Mouse (Mus musculus) erythroblast, embryonic 14.5 days (primary cell): Measurements from ENCODE around the gene Dhx32. TPM values are rescaled to one million over a fixed set of nuclear protein-coding genes. Genes with fewer than 3 reads are reported as not detected.

Source experiments
- H3K27me3 ChIP-seq: 2 replicates; pipeline ENCODE4 v1.6.1; 2012; ENCODE audit warnings: inconsistent platforms; ENCODE audit not compliant: control insufficient read depth
- H3K36me3 ChIP-seq: 2 replicates; pipeline ENCODE4 v1.6.1; 2012; ENCODE audit warnings: mild to moderate bottlenecking, inconsistent platforms; ENCODE audit not compliant: control insufficient read depth
- H3K4me1 ChIP-seq: 2 replicates; pipeline ENCODE4 v1.6.1; 2012; ENCODE audit warnings: inconsistent platforms; ENCODE audit not compliant: control insufficient read depth
- H3K4me3 ChIP-seq: replicated peaks from 2 replicates; pipeline ENCODE3; 2012; ENCODE audit warnings: moderate library complexity, mild to moderate bottlenecking, inconsistent platforms
- H3K9me3 ChIP-seq: 2 replicates; pipeline ENCODE4 v1.6.1; 2012; ENCODE audit warnings: low read length, inconsistent platforms, mixed read lengths; ENCODE audit not compliant: control insufficient read depth
- GATA1 ChIP-seq: IDR thresholded peaks from 2 replicates; pipeline ENCODE4 v1.6.1; 2012; ENCODE audit warnings: low read length, inconsistent platforms, mixed read lengths
- TAL1 ChIP-seq: IDR thresholded peaks from 3 replicates; pipeline ENCODE4 v1.6.1; 2012; ENCODE audit warnings: low read length, inconsistent platforms, mixed read lengths
- polyA plus RNA-seq: library from polyadenylated mRNA; stranded (reverse); fragments of >175 nt; gene quantifications from 2 replicates; pipeline ENCODE4 v1.2.3, GENCODE M21; 2012

Gene Dhx32
- 0.74 and 1.1 TPM in 2 replicates for polyA plus RNA-seq

DNA sequence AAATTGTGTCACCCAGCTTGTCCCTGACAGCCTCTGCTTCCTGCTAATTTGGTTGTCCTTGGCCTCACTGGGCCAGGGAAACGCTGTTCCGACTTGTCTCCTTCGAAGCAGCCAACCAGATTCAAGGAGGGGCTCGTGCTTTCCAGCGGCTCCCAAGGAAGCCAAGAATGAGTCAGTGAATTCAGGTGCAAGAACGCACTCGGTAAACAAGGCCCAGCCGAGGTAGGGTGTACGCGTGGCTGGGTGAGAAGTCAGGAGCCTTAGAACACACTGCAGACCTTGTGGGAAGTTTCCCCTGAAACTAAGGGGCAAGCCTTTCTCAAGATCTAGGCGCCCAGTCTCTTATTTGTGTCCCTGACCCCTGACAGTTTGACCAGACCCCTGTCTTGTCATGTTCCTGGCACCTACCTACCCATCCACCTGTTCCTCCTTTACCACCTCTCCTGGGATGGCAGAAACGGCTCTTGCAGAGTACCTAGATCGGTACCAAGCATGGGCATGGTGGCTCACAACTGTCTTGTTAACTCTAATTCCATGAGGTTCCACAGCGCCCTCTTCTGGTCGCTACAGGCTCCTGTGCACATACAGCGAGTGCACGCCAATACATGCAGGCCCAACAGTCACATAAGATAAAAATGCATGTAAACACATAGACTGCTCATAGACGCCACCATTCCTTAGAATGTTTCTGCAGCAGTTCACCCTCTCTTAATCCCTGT is at the start of gene Dhx32:
Gene Dhx32, minus strand, starts transcription at position 10 of the 719 bp plus-strand sequence.
- no peak for TF ChIP-seq GATA1
- no peak for TF ChIP-seq TAL1
- no peaks in the 10 kb centered on the region for H3K36me3 ChIP-seq
- H3K27me3 ChIP-seq: no peaks in the 10 kb centered on the region
- peak within 1 kb of the TSS; percentile 47 for H3K4me3 ChIP-seq
- H3K9me3 ChIP-seq: peaks cover 14% of the 10 kb centered on the region
- H3K4me1 ChIP-seq: peaks cover 23% of the 10 kb centered on the region

DNA sequence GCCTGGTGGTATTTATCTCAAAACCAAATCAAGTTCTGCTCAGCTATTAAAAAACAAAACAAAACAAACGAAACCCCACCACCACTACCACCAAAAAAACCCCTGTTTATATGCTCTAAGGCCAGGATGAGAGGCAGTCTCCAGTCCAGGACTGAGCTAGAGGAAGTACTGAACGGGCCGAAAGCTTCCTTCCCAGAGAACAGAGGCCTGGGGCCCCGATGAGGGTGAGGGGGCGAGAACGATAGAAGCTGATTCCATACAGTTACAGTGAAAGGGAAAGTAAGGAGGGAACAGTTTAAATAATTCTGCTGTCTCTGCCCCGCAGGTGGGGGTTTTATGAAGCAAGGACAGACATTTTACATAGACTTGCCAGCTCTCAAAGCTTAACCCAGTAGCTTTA is 47.1 kb upstream of the Dhx32 start:
- H3K9me3 ChIP-seq: no peaks in the 10 kb centered on the region
- H3K4me1 ChIP-seq: peaks cover 3% of the 10 kb centered on the region
- no peaks in the 10 kb centered on the region for H3K27me3 ChIP-seq
- H3K4me3 ChIP-seq: no peak overlapping the region
- TF ChIP-seq TAL1 (no peak), GATA1 (no peak)
- H3K36me3 ChIP-seq: no peaks in the 10 kb centered on the region

DNA sequence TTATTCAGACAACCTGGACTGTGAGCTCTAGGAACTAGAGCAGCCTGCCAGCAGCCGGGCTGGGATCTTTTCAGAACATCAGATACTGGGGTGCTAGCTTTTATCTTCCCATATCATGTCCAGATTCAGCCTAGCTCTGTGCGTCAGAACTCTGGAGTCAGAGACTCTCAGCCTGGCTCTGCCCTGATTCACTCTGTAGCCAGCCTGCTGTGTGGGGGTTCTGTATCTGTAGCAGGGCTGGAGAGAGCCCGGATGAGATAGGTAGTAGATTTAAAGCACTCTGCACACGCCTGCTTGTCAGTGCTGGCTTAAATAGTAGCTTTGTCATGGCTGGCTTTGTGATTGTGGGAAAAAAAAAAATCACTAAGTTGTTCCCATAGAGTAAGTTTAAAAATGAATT is 46.0 kb upstream of the Dhx32 start:
- peaks cover 3% of the 10 kb centered on the region; the same call in 1 of the 2 replicates for H3K9me3 ChIP-seq
- peaks cover 3% of the 10 kb centered on the region for H3K4me1 ChIP-seq
- H3K36me3 ChIP-seq: no peaks in the 10 kb centered on the region
- H3K27me3 ChIP-seq: no peaks in the 10 kb centered on the region
- H3K4me3 ChIP-seq: no peak overlapping the region
- TF ChIP-seq GATA1: no peak
- no peak for TF ChIP-seq TAL1

DNA sequence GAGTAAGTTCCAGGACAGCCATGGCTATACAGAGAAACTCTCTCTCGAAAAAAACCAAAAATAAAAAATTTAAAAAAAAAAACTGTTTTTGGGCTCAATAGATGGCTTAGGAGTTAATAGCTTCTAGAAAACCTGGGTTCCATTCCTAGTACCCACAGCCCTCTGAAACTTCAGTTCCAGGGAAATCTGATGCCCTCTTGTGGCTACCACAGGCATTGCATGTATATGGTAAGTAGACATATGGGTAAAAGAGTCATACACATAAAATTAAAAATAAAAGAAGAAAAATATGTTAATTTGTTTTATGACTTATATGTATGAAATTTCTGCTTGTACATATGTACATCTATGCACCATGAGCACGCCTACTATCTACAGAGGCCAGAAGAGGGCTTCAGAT is 42.1 kb upstream of the Dhx32 start:
- Histone ChIP-seq H3K27me3 (no peaks in the 10 kb centered on the region), H3K4me3 (no peak overlapping the region), H3K36me3 (no peaks in the 10 kb centered on the region), H3K4me1 (peaks cover 3% of the 10 kb centered on the region), H3K9me3 (peaks cover 3% of the 10 kb centered on the region; the same call in 1 of the 2 replicates)
- no peak for TF ChIP-seq GATA1
- TF ChIP-seq TAL1: no peak

DNA sequence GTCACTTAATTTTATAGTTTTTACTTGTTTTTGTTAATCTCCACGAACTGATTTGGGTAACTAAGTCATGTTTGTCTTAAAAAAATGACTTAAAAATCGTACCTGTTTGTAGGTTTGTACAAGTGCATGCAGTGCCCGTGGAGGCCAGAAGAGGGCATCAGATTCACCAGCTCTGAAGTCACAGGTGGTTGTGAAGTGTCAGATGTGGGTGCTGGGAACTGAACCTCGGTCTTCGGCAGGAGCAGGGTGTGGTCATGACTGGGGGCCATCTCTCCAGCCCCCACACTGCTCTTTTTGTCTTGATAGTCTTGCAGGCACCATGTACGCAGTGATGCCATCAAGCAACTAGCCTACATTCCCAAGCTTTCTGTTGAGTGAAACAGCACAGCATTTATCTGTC is 41.2 kb upstream of the Dhx32 start:
- Histone ChIP-seq H3K4me1 (peaks cover 3% of the 10 kb centered on the region), H3K4me3 (no peak overlapping the region), H3K36me3 (no peaks in the 10 kb centered on the region), H3K9me3 (peaks cover 3% of the 10 kb centered on the region; the same call in 1 of the 2 replicates), H3K27me3 (no peaks in the 10 kb centered on the region)
- TF ChIP-seq GATA1 (no peak), TAL1 (no peak)

DNA sequence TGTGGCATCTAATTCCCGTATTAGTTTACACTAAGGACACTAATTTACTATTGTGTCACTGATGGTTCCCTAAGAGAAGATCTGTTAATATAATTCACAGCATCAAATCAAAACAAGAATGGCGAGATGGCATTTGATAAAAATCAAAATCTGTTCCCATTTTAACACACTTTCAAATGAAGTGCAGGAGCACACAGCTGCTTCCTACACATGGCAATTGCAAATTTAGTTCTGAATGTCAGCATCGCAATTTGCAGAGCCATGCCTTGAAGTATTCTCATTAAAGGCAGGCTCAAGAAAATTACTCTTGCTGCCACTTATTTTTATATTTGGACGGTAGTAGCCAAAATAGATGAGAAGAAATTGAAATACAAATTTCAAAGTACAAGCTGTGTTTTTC is 30.8 kb upstream of the Dhx32 start:
- Histone ChIP-seq H3K27me3 (no peaks in the 10 kb centered on the region), H3K36me3 (no peaks in the 10 kb centered on the region), H3K9me3 (peaks cover 2% of the 10 kb centered on the region; the same call in 1 of the 2 replicates), H3K4me3 (no peak overlapping the region), H3K4me1 (no peaks in the 10 kb centered on the region)
- TF ChIP-seq GATA1 (no peak), TAL1 (no peak)

DNA sequence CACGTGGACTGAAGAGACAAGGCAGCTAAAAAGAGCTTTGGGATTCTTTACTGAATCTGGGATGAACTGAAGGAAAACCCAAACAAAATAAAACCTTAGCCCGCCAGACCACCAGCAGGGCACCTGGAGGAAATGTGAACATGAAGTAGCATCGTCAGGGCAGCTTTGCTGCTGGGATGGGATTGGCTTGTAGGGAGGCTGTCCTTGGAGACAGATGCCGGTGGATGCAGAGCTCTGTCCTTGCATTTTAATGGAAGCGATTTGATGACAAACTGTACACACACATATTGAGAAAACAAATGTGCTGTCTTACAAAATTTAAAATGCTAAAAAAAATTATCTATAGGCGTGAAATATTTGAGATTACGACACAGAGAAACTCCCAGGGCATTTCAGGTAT is 30.4 kb upstream of the Dhx32 start:
- Histone ChIP-seq H3K4me1 (no peaks in the 10 kb centered on the region), H3K4me3 (no peak overlapping the region), H3K36me3 (no peaks in the 10 kb centered on the region), H3K27me3 (no peaks in the 10 kb centered on the region), H3K9me3 (peaks cover 2% of the 10 kb centered on the region; the same call in 1 of the 2 replicates)
- TF ChIP-seq GATA1 (no peak), TAL1 (no peak)

DNA sequence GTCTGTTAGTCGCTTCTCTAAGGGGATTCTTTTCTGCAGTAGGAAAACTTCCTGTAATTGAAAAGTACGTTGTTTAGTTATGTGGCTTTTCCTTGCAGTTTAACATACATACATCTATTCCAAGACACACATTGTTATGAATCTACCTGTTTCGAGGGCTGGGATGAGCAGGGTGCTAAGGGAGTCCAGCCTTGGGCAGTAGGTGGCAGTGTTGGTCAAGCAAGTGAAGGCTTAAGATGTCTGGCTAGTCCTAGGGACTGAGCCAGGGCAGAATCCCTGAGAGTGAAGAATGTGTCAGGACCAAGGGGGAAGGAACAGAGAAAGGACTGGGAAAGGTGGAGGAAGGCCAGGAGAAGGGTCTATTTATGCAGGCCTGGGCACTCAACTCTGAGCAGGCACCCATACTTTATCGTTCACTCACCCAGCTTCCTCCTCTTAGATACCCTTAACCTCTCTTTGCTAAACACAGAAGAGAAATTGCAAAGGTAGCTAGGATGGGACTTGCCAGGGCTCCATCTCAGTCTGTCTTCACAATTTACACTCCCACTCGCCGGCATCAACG is 23.2 kb upstream of the Dhx32 start:
- no peaks in the 10 kb centered on the region for H3K4me1 ChIP-seq
- no peak overlapping the region for H3K4me3 ChIP-seq
- no peaks in the 10 kb centered on the region; the same call in 1 of the 2 replicates for H3K27me3 ChIP-seq
- H3K36me3 ChIP-seq: no peaks in the 10 kb centered on the region
- no peak for TF ChIP-seq GATA1
- no peak for TF ChIP-seq TAL1
- no peaks in the 10 kb centered on the region for H3K9me3 ChIP-seq

DNA sequence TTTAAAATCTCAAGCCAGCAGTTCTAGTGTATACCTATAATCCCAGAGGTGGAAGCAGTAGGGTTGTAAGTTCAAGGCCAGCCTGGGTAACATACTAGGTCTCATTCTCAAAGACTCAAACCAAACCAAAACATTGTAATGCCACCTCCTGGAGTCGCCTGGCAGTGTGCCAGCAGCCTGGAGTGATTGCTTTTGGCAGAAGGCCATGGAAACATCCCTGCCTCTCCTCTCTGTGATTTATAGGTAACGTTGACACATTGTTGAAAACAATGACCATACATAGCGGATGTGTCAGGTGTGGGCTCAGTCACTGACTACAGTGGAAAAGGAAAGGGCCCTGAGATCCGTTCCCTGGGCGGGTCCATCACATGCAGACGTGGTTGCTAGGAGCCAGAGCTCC is 19.3 kb upstream of the Dhx32 start:
- Histone ChIP-seq H3K27me3 (no peaks in the 10 kb centered on the region; the same call in 1 of the 2 replicates), H3K4me3 (no peak overlapping the region), H3K4me1 (no peaks in the 10 kb centered on the region), H3K36me3 (no peaks in the 10 kb centered on the region), H3K9me3 (no peaks in the 10 kb centered on the region)
- no peak for TF ChIP-seq TAL1
- TF ChIP-seq GATA1: no peak

DNA sequence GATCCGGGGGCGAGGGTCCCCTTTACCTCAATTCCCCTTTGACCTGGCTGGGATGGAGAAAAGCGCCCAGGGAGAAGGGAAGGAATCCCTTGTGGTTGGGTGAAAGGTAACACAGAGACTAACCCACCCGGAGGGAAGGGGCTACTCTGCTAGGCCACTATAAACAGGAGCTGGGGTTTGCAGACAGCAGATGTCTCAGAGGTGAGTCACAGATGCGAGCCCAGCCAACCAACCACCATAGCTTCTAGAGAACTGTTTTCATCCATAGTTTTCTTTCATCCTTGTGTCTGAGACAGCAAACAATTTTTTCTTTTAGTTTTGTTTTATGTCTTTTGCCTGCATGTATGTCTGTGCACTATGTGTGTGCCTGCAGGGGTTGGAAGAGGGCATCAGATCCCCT is 17.4 kb upstream of the Dhx32 start:
- no peaks in the 10 kb centered on the region for H3K4me1 ChIP-seq
- TF ChIP-seq TAL1 (no peak), GATA1 (no peak)
- no peaks in the 10 kb centered on the region for H3K27me3 ChIP-seq
- H3K36me3 ChIP-seq: no peaks in the 10 kb centered on the region
- no peak overlapping the region for H3K4me3 ChIP-seq
- H3K9me3 ChIP-seq: no peaks in the 10 kb centered on the region
